26 mouse cellular contexts compared by ENCODE assay signal in genomic region chr13:90644216-90644615, GRCm38 (mm10).
A peak's percentile ranks its signal among the peaks of the same experiment; 100 is the strongest.
DNase-seq lines count a peak whose midpoint lies in the region; ATAC-seq lines count a peak whose summit lies in the region.
"Had no signal": no experiment of that assay in that cellular context is flagged by ENCODE, and none has a peak within 500 bp of the region (broad histone marks: within the 10 kb centered on the region; RNA-seq: fewer than 3 reads in every experiment).

No protein-coding gene starts in this region.

- H3K9ac ChIP-seq in hindbrain, embryonic 11.5 days (ENCODE audit: low read depth, low read length), result no peak overlapping the region
- no peak overlapping the region for H3K9ac ChIP-seq in hindbrain, embryonic 13.5 days
- H3K9ac ChIP-seq in midbrain, embryonic 13.5 days (replicated peaks), result no peak overlapping the region
- H3K9ac ChIP-seq in midbrain, embryonic 16.5 days (ENCODE audit: low read depth, low read length), result no peak overlapping the region
- H3K9ac ChIP-seq in forebrain, embryonic 13.5 days, result no peak overlapping the region
- H3K9ac ChIP-seq in midbrain, embryonic 15.5 days, result no peak overlapping the region
- H3K9ac ChIP-seq: embryonic facial prominence, embryonic 12.5 days; heart, embryonic 13.5 days; kidney, embryonic 15.5 days; limb, embryonic 15.5 days; liver, embryonic 13.5 days had no signal

- DNase-seq in hindbrain, embryonic 11.5 days (ENCODE audit: low spot score), result no peak
- DNase-seq in kidney, postnatal 14 days, result no peak
- no peak for DNase-seq in cerebellum, postnatal 36 days
- DNase-seq: adrenal gland, adult 8-10 months; cerebellum, adult 11 months; cerebellum, adult 9-10 months; embryo, embryonic 11 days; heart, adult 2 months; heart, postnatal 10 days; kidney, adult 18-20 months; kidney, postnatal 4 days; liver, embryonic 13.5 days; lung, adult 18-20 months; lung, postnatal 14 days; right cerebral cortex, postnatal 14 days; thymus, postnatal 4 days had no signal

- H3K4me3 ChIP-seq in hindbrain, embryonic 11.5 days (ENCODE audit: low read depth, low read length), result no peak overlapping the region
- no peak overlapping the region for H3K4me3 ChIP-seq in hindbrain, embryonic 13.5 days
- no peak overlapping the region for H3K4me3 ChIP-seq in midbrain, embryonic 13.5 days (replicated peaks)
- H3K4me3 ChIP-seq in midbrain, embryonic 16.5 days (ENCODE audit: low read depth, low read length), result no peak overlapping the region
- no peak overlapping the region for H3K4me3 ChIP-seq in forebrain, embryonic 13.5 days
- H3K4me3 ChIP-seq in midbrain, embryonic 15.5 days, result no peak overlapping the region
- H3K4me3 ChIP-seq: embryonic facial prominence, embryonic 12.5 days; heart, adult 2 months; heart, embryonic 13.5 days; kidney, embryonic 15.5 days; limb, embryonic 10.5 days; limb, embryonic 15.5 days; liver, embryonic 13.5 days had no signal

- no peaks in the 10 kb centered on the region for H3K4me1 ChIP-seq in hindbrain, embryonic 11.5 days (replicated peaks; ENCODE audit: control insufficient read depth, insufficient read depth, low read length)
- H3K4me1 ChIP-seq in hindbrain, embryonic 13.5 days (replicated peaks), result peaks cover 17% of the 10 kb centered on the region; the same call in 1 of the 2 replicates
- peaks cover 21% of the 10 kb centered on the region for H3K4me1 ChIP-seq in midbrain, embryonic 13.5 days (replicated peaks)
- H3K4me1 ChIP-seq in midbrain, embryonic 16.5 days (ENCODE audit: control insufficient read depth, insufficient read depth, low read length), result peaks cover 16% of the 10 kb centered on the region
- H3K4me1 ChIP-seq in forebrain, embryonic 13.5 days, result peaks cover 27% of the 10 kb centered on the region
- H3K4me1 ChIP-seq in midbrain, embryonic 15.5 days, result peaks cover 17% of the 10 kb centered on the region
- H3K4me1 ChIP-seq: liver, embryonic 13.5 days had no signal

- no peak overlapping the region for H3K27ac ChIP-seq in hindbrain, embryonic 11.5 days (ENCODE audit: low read depth, low read length)
- H3K27ac ChIP-seq in hindbrain, embryonic 13.5 days, result no peak overlapping the region
- no peak overlapping the region for H3K27ac ChIP-seq in midbrain, embryonic 13.5 days
- H3K27ac ChIP-seq in midbrain, embryonic 16.5 days (ENCODE audit: low read length), result no peak overlapping the region; the same call in 1 of the 2 replicates
- H3K27ac ChIP-seq in forebrain, embryonic 13.5 days, result peak overlapping the region; percentile 51; the same call in 1 of the 2 replicates
- peak overlapping the region; percentile 62; the same call in 1 of the 2 replicates for H3K27ac ChIP-seq in midbrain, embryonic 15.5 days
- H3K27ac ChIP-seq: embryonic facial prominence, embryonic 12.5 days; heart, adult 2 months; heart, embryonic 13.5 days; kidney, embryonic 15.5 days; limb, embryonic 10.5 days; limb, embryonic 15.5 days; liver, embryonic 13.5 days had no signal

- H3K27me3 ChIP-seq in hindbrain, embryonic 11.5 days (ENCODE audit: control insufficient read depth, insufficient read depth, low read length), result no peaks in the 10 kb centered on the region
- H3K27me3 ChIP-seq in hindbrain, embryonic 13.5 days, result no peaks in the 10 kb centered on the region
- H3K27me3 ChIP-seq in midbrain, embryonic 13.5 days, result 0 out of 2 replicates have a peak, but pooled peaks cover 7% of the 10 kb centered on the region
- H3K27me3 ChIP-seq in midbrain, embryonic 16.5 days (ENCODE audit: control insufficient read depth, insufficient read depth, low read depth, low read length), result no peaks in the 10 kb centered on the region
- H3K27me3 ChIP-seq in forebrain, embryonic 13.5 days, result no peaks in the 10 kb centered on the region
- H3K27me3 ChIP-seq in midbrain, embryonic 15.5 days (replicated peaks), result no peaks in the 10 kb centered on the region
- H3K27me3 ChIP-seq: embryonic facial prominence, embryonic 12.5 days; heart, embryonic 13.5 days; kidney, embryonic 15.5 days; limb, embryonic 15.5 days; liver, embryonic 13.5 days had no signal

- no peaks in the 10 kb centered on the region for H3K9me3 ChIP-seq in hindbrain, embryonic 11.5 days (ENCODE audit: control insufficient read depth, low read length)
- no peaks in the 10 kb centered on the region for H3K9me3 ChIP-seq in hindbrain, embryonic 13.5 days
- no peaks in the 10 kb centered on the region for H3K9me3 ChIP-seq in midbrain, embryonic 13.5 days
- no peaks in the 10 kb centered on the region for H3K9me3 ChIP-seq in midbrain, embryonic 16.5 days (replicated peaks; ENCODE audit: control insufficient read depth, low read length, poor library complexity, severe bottlenecking)
- H3K9me3 ChIP-seq in forebrain, embryonic 13.5 days (replicated peaks), result no peaks in the 10 kb centered on the region
- H3K9me3 ChIP-seq in midbrain, embryonic 15.5 days, result no peaks in the 10 kb centered on the region
- H3K9me3 ChIP-seq: embryonic facial prominence, embryonic 12.5 days; kidney, embryonic 15.5 days; limb, embryonic 10.5 days; limb, embryonic 15.5 days; liver, embryonic 13.5 days had no signal

- no peaks in the 10 kb centered on the region for H3K36me3 ChIP-seq in hindbrain, embryonic 11.5 days (ENCODE audit: control insufficient read depth, insufficient read depth, low read length)
- no peaks in the 10 kb centered on the region for H3K36me3 ChIP-seq in hindbrain, embryonic 13.5 days
- H3K36me3 ChIP-seq in midbrain, embryonic 13.5 days, result no peaks in the 10 kb centered on the region
- no peaks in the 10 kb centered on the region for H3K36me3 ChIP-seq in midbrain, embryonic 16.5 days (ENCODE audit: control insufficient read depth, insufficient read depth, low read length)
- no peaks in the 10 kb centered on the region for H3K36me3 ChIP-seq in forebrain, embryonic 13.5 days (ENCODE audit: poor library complexity, severe bottlenecking)
- H3K36me3 ChIP-seq in midbrain, embryonic 15.5 days (replicated peaks), result no peaks in the 10 kb centered on the region
- H3K36me3 ChIP-seq: embryonic facial prominence, embryonic 12.5 days; heart, embryonic 13.5 days; kidney, embryonic 15.5 days; limb, embryonic 10.5 days; limb, embryonic 15.5 days; liver, embryonic 13.5 days had no signal

- ATAC-seq in hindbrain, embryonic 11.5 days (ENCODE audit: low FRiP score), result 0 out of 2 replicates have a peak, but pooled peaks have one; percentile 36
- no peak; the same call in none of the 2 replicates for ATAC-seq in hindbrain, embryonic 13.5 days (ENCODE audit: low FRiP score)
- ATAC-seq in midbrain, embryonic 13.5 days, result peak; percentile 7
- ATAC-seq in midbrain, embryonic 16.5 days, result no peak
- no peak for ATAC-seq in forebrain, embryonic 13.5 days
- peak; percentile 20 for ATAC-seq in midbrain, embryonic 15.5 days (replicated peaks)

- H3K4me2 ChIP-seq in hindbrain, embryonic 11.5 days (replicated peaks; ENCODE audit: low read depth, low read length), result no peak overlapping the region
- H3K4me2 ChIP-seq in hindbrain, embryonic 13.5 days, result no peak overlapping the region
- no peak overlapping the region for H3K4me2 ChIP-seq in midbrain, embryonic 13.5 days (replicated peaks)
- no peak overlapping the region for H3K4me2 ChIP-seq in midbrain, embryonic 16.5 days (ENCODE audit: low read length)
- H3K4me2 ChIP-seq in forebrain, embryonic 13.5 days, result no peak overlapping the region
- no peak overlapping the region for H3K4me2 ChIP-seq in midbrain, embryonic 15.5 days
- H3K4me2 ChIP-seq: embryonic facial prominence, embryonic 12.5 days; heart, embryonic 13.5 days; kidney, embryonic 15.5 days; limb, embryonic 15.5 days; liver, embryonic 13.5 days had no signal

Comparison
In these comparisons a context has a peak if more than half of its experiments do, and no peak if none do; other contexts are left out.
1. ATAC-seq: peak in hindbrain, embryonic 11.5 days (single experiment), midbrain, embryonic 13.5 days (single experiment) and midbrain, embryonic 15.5 days (single experiment); none in hindbrain, embryonic 13.5 days (single experiment), midbrain, embryonic 16.5 days (single experiment) and forebrain, embryonic 13.5 days (single experiment).
2. H3K27ac ChIP-seq: peak in forebrain, embryonic 13.5 days (single experiment) and midbrain, embryonic 15.5 days (single experiment); none in hindbrain, embryonic 11.5 days (single experiment), hindbrain, embryonic 13.5 days (single experiment), midbrain, embryonic 13.5 days (single experiment) and midbrain, embryonic 16.5 days (single experiment).